Mouse (Mus musculus): Measurements from ENCODE around the gene Brd2.

GRCm38 (mm10) chr17:34121172-34121878 lies 1.1 kb downstream of the Brd2 start:
- no peak for TF ChIP-seq CTCF (IDR thresholded peaks at IDR 0.05; ENCODE audit: low read depth)
- TF ChIP-seq EP300 (optimal IDR thresholded peaks at IDR 0.05): peak; percentile 45
